Mouse (Mus musculus) embryo, embryonic 9.5 days (tissue): ENCODE results near the gene Grm2.
"Not testable (repeated sequence)": the region's sequence is repeated elsewhere in the genome, so short reads cannot be mapped to it uniquely, and the experiment has no call there.

Experiments
- DNase-seq: peaks from one replicate; pipeline ENCODE4 v3.0.0-alpha.2; 2017; ENCODE audit errors: extremely low spot score

Gene Grm2

DNA sequence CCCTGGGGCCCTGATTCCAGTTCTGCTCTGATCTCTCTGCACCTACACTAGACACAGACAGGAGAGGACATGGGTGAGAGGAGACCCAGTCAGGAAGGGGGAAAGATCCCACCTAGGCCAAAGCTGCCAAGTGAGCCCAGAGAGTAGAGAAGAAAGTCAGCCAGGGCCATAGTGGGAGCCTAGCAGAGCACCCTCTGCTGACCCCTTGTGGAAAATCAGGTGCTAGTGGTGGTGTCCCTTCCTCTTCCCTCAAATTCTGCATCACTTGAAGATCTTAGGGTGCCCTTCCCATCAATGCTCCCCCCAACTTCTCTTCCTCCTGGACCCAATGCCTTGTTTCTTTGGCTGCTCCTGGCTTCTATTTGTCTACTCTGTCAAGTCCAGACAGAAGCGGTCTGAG, 3.2 kb downstream of the Grm2 start:
- DNase-seq, result no peak

DNA sequence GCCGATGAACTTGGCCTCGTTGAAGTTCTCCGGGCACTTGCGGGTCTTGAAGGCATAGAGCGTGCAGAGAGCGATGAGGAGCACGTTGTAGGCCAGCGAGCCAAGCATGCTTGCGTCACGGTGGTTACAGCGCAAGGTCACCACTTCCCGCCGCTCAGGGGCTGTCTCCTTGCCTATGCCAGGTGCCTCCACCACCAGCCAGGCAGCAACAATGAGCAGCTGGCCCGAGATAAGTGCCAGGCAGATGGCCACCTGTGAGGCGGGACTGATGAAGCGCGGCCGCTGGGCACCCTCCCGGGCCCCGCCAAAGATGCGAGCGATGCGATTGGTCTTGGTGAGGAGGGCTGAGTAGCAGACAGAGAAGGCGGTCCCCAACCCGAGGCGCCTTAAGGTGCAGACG, 8.7 kb downstream of the Grm2 start:
- DNase-seq, result no peak

DNA sequence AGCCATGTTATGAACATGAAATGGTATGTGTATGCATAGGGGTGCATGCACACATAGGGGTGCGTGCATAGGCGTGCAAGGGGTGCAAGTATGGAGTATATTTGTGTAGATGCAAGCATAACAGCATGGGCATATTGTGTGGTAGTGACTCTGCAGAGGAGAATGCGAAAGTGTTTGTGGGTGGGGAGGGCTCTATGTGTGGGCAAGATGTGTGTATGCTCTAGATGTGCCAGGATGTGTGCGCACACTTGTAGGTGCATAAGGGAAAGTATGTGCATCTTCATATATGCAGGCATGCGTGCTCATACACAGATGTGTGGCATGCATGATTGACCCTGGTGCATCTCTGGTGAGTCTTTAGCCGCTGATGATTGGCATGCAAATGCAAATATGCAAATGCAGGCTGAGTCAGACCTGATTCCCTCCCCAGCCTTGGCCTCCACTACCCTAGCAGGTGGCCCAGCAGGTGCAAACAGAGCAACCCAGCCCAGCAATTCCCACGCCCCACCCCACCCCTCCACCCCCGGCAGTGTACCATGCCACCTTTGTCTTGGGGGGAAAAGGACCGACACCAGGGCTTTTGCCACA, 10.1 kb downstream of the Grm2 start:
- no peak for DNase-seq

DNA sequence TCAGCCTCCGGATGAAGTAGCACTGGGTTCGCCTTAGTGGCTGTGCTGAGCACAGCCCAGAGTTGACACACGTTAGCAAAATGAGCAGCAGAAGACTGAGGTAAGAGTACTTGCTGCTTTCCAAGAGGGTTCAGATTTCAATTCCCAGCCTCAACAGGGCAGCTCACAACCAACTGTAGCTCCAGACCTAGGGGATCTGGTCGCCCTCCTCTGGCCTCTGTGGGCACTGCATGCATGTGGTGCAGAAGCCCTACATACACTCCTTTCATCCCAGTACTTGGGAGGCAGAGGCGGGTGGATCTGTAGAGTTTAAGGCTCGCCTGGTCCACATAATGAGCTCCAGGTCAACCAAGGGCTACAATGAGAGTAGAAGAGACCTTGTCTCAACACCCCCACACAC, 12.1 kb downstream of the Grm2 start:
- DNase-seq, result no peak

DNA sequence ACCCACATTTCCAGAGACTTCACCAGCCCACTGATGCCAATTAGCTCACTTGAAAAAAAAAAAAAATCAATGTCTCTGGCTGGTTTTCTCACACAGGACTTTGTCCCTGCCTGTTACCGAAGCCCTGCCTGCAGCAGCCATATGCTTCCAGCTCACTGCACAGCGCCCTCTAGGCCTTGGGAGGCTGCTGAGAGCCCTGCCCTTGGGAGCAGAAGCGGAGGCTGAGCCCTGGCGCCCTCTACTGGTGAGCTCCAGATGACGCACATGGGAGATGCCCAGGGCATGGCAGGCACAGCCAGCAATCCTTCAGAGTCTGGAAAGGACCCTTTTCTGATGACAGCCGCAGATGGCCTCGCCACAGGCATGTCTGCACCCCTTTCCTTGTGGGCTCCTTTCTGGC, 12.8 kb downstream of the Grm2 start:
- peak; percentile 79 for DNase-seq

DNA sequence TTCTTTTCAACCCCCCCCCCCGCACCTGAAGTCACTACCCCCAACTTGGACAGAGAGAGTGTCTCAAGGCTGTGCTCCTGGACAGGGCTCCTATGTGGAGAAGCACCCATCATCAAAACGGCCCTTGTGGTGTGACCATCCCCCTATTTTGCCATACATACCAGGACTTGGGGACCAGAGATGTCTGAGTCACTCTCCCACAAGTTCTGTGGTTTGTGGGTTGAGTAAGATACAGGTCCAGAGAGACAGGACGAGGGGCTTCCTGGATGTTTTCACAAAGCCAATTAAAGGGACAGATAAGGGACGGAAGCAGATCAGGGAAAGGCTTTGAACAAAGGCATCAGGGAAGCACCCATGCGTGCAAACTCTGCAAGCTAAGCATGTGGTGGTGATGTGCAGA, 14.5 kb downstream of the Grm2 start:
- no peak for DNase-seq

DNA sequence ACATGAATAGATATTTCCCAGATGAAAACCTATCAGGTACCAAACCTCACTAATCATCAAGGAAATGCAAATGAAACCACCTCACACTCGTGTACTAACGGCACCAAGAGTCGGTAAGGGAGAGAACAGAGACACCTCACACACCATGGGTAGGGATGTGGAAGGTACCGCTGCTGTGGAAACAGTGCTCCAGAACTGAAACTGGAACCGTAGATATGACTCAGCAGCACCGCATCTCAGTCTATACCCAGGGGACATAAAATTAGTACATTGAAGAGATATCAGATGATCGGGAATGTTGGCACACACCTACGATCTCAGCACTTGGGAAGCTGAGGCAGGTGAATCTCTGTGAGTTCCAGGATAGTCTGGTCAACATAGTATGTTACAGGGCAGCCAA, 17.7 kb downstream of the Grm2 start:
- no peak for DNase-seq

DNA sequence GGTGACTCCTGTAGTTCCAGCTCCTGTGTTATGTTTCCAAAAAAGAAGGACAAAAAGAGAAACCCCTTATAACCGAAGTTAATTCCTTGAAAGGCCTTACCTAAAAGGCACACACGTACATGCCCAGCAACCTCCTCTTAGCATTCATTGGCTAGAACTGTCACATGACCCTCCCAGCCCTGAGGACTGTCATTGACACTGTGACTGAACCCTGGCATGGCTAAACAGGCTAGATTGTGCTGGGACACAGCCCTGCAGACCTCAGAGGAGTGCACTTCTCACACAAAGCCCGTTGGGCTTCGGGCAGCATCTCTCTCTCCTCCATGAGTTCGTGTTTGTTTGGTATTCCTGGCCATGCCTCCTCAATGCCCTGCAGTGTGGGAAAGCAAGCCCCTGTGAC, 23.7 kb downstream of the Grm2 start:
- DNase-seq, result no peak

DNA sequence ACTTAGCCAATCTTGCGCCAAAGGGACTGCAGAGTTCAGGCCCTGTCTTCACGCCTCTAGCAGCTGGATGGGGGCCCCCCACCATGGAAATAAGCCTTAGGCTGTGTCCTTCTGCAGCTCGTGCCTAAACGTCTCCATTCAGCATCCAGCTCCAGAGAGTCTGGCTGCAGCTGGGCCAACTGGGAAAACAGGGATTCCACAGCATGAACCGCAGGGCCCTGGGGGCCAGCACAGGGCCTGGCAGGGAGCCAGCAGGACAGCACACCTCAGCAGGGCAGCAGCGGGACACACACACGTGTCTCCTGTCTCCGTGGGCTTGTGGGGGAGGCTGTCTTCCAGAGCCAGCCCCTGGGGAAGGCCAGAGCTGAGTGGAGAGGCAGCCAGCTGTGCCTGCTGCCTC, 28.1 kb downstream of the Grm2 start:
- not testable (repeated sequence) for DNase-seq

DNA sequence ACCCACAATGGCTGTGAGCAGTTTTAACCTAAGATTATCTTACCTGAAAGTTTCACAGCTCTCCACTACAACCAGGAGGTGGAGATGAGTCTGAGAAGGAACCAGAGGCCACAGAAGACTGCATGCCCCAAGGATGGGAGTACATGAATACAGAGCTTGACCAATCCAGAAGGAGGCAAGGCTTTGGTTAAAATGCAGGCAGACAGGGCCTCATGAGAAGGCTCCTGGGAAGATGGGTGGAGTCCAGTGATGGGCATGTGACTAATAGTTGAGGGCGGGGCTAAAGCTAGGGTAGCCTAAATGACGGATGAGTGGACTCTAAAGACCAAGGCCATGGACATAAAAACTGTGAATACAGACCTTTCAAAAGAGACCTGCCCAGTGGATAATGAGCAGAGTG, 29.6 kb downstream of the Grm2 start, which contains the start of gene Iqcf6:
Iqcf6 (plus strand) TSS at position 301 of the 400 bp plus-strand sequence.
- DNase-seq, result no peak

DNA sequence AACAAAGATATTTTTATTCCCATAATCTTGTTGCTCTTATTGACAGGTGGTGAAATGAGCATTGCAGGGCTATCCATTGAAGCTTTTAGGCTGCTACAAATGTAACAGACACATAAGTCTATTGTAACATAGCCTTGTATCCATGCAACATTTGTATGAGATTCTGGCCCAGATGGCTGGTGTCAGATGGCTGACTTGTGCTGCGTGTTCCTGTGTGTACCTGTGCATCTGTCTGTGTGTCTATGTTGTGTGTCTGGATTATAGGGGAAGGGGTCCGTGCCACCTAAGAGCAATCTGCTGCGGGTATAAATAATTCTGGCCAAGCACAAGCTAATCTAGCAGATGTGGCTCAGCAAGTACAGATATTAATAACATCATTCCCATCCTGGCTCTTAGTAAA, 38.4 kb downstream of the Grm2 start:
- no peak for DNase-seq

DNA sequence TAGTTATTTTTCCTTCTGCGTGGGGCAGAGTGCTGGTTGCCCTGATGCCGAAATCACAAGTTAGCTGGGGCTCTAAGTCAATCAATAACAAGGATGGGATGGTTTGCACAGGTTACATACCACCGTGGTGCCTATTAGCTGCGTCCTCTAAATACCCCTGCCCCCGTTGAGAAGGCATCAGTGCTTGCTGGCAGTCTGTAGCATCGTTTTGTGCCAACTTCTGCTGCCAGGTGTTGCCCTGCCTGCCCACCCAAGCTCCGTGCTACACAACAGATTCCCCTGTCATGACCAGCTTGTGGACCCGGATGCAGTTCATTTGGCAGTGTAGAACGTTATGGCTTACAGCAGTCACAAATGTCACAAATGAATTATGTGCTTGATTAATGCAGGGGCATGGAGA, 39.6 kb downstream of the Grm2 start:
- DNase-seq, result no peak

DNA sequence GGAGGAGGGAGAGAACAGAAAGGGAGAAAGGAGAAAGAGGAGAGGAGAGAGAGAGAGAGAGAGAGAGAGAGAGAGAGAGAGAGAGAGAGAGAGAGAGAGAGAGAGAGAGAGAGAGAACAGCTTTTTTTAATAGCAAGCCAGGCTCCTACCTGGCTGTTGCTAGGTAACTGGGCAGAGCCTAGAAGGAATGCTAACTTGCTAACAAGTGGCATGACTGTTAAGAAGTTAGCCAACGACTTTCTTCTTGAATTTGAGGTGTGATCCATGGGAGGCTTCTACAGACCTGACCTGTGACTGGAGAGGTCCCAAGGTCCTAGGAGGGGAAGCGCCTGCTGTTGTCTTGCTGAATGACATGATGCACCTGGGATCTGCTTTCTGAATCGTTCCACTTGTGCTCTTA, 41.3 kb downstream of the Grm2 start:
- DNase-seq, result no peak

DNA sequence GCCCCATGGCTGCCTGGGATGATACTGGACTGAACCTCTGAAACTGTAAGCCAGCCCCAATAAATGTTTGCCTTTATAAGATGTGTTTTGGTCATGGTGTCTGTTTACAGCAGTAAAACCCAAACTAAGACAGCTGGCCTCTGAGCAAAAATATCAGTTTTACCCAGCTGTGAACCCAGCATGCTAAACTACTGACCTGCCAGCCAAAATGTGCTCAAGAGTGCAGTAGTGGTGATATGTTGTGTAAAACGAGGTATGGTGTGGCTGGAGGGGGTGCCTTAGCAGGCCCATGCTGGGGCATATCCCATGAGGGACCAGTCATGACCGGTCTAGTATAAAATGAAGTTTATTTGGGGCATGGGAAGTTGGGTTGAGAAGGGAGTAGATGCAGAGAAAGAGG, 41.9 kb downstream of the Grm2 start:
- DNase-seq, result no peak

DNA sequence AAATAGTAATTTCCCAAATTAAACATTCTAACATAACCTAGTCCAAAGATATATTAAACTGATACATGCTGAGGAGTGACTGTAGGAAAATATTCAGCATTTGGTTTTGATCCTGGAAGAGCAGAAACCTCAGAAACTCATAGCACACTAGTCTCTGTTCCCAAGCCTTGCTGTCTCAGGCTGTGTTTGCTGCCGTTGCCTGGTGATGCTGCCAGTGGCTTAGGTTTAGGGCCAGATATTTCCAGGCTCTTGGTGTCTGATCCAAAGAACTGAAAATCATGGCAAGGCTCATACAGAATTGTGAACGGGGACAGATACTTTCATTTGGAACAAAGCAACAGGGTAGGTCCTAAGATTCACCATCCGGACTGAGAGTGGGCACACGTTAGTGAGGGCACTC, 45.2 kb downstream of the Grm2 start:
- no peak for DNase-seq

DNA sequence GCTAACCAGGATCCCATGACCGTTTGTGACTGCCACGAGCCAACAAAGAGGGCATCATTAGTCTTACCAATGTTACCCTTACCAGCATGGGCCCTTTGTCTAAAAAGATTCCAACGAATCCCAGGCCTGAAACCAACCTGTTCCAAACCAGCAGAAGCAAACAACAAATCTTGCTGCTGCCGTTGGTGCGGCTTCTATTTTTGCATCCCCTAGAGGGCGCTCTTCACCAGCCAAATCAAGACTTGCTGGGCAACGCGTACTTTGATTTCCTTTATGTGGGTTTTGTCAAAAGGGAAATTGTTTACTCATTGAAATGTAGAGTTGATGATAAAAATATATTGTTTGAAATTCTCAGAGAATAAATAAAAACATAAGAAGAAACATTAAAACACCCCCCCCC, 55.3 kb downstream of the Grm2 start:
- DNase-seq, result peak; percentile 59

DNA sequence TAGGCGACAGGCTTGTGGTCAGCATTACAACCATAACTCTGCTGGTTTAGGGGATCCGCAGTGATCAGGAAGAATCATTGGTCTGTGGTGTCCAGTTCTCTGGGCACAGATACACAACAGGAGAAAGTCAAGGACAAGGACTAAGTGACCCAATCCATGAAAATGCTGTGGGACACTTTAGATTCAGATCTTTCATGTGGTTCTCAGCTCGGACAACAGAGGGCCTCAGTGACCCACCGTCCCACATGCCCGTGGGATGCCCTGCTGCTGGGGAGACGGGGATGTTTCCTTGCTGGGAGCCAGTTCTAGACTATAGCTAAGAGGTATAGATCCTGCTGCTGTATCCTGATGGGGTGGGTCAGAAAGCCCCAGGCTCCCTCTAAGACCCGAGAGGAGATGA, 57.4 kb downstream of the Grm2 start:
- DNase-seq, result no peak

DNA sequence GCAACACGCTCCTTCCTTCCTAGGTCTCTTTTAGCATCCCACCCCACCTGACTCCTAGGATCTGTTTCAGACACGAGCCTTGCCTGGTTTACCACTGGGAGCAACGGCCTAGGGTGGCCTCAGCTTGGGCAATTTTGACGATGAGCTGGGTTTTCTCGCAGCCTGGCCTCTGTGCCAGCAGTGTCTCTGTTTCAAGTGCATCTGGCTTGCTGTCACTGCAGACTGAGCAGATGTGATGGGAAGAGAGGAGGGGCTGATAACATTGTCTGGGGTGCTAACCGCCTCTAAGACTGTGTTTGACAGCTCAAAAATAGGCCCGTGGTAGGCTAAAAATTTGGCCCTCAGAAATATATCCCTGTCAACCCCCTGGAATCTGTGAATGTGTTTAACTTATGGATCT, 60.0 kb downstream of the Grm2 start:
- no peak for DNase-seq

DNA sequence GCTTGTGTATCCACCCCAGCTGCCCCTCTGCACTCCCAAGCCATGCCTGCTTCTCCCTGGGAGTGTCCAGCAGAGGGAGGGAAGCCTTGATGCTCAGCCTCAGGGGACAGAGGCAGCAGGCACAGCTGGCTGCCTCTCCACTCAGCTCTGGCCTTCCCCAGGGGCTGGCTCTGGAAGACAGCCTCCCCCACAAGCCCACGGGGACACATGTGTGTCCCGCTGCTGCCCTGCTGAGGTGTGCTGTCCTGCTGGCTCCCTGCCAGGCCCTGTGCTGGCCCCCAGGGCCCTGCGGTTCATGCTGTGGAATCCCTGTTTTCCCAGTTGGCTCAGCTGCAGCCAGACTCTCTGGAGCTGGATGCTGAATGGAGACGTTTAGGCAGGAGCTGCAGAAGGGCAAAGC, 60.5 kb downstream of the Grm2 start:
- not testable (repeated sequence) for DNase-seq
